Comparison of ENCODE assay signal across 22 mouse cellular contexts in genomic region chr19:57270711-57271110, GRCm38 (mm10). TPM values are rescaled to one million over a fixed set of nuclear protein-coding genes. Genes with fewer than 3 reads are reported as not detected.
DNase-seq lines count a peak whose midpoint lies in the region; ATAC-seq and TF ChIP-seq lines count a peak whose summit lies in the region.
"Had no signal": no experiment of that assay in that cellular context is flagged by ENCODE, and none has a peak within 500 bp of the region (broad histone marks: within the 10 kb centered on the region; RNA-seq: fewer than 3 reads in every experiment).

No protein-coding gene starts in this region.

- no peak for TF ChIP-seq POLR2A in heart, adult 2 months (IDR thresholded peaks at IDR 0.05; ENCODE audit: insufficient read depth, low read depth, low read length)

- peak overlapping the region; percentile 48 for H3K9ac ChIP-seq in heart, adult 2 months (ENCODE audit: low read depth, low read length)
- no peak overlapping the region for H3K9ac ChIP-seq in heart, embryonic 16.5 days (ENCODE audit: low read length)
- H3K9ac ChIP-seq in lung, postnatal 0 days (replicated peaks; ENCODE audit: low read depth) = no peak overlapping the region
- H3K9ac ChIP-seq: embryonic facial prominence, embryonic 13.5 days; forebrain, embryonic 12.5 days; hindbrain, embryonic 12.5 days had no signal

- 0 out of 2 replicates have a peak, but pooled peaks have one; percentile 13 for TF ChIP-seq EP300 in heart, adult 2 months (IDR thresholded peaks at IDR 0.05; ENCODE audit: insufficient read depth, low read depth, low read length)
- TF ChIP-seq EP300 in lung, postnatal 0 days (IDR thresholded peaks at IDR 0.05) = no peak

- H3K36me3 ChIP-seq in heart, adult 2 months (ENCODE audit: control insufficient read depth, insufficient read depth, low read length) = peaks cover 35% of the 10 kb centered on the region
- H3K36me3 ChIP-seq in heart, embryonic 16.5 days (ENCODE audit: control insufficient read depth, insufficient read depth) = no peaks in the 10 kb centered on the region
- H3K36me3 ChIP-seq in lung, postnatal 0 days (ENCODE audit: insufficient read depth, low read length) = no peaks in the 10 kb centered on the region
- H3K36me3 ChIP-seq: embryonic facial prominence, embryonic 13.5 days; forebrain, embryonic 12.5 days; hindbrain, embryonic 12.5 days had no signal

- no peaks in the 10 kb centered on the region for H3K9me3 ChIP-seq in heart, embryonic 16.5 days (replicated peaks; ENCODE audit: control insufficient read depth, low read length)
- no peaks in the 10 kb centered on the region for H3K9me3 ChIP-seq in lung, postnatal 0 days (ENCODE audit: low read length)
- H3K9me3 ChIP-seq: embryonic facial prominence, embryonic 13.5 days; forebrain, embryonic 12.5 days; hindbrain, embryonic 12.5 days had no signal

- H3K4me1 ChIP-seq in heart, adult 2 months (ENCODE audit: control insufficient read depth, insufficient read depth, low read length) = peaks cover 48% of the 10 kb centered on the region
- H3K4me1 ChIP-seq in heart, embryonic 16.5 days (ENCODE audit: control insufficient read depth, insufficient read depth, low read length) = peaks cover 61% of the 10 kb centered on the region
- peaks cover 8% of the 10 kb centered on the region; the same call in 1 of the 2 replicates for H3K4me1 ChIP-seq in lung, postnatal 0 days (ENCODE audit: insufficient read depth, low read depth, low read length)

- TF ChIP-seq CTCF in heart, adult 2 months (IDR thresholded peaks at IDR 0.05) = no peak
- no peak for TF ChIP-seq CTCF in lung, postnatal 0 days (IDR thresholded peaks at IDR 0.05)

- no peaks in the 10 kb centered on the region for H3K27me3 ChIP-seq in heart, adult 2 months (ENCODE audit: control insufficient read depth, insufficient read depth, low read length)
- H3K27me3 ChIP-seq in heart, embryonic 16.5 days (ENCODE audit: control insufficient read depth, insufficient read depth, low read length) = no peaks in the 10 kb centered on the region
- no peaks in the 10 kb centered on the region for H3K27me3 ChIP-seq in lung, postnatal 0 days (replicated peaks; ENCODE audit: insufficient read depth, low read length)
- H3K27me3 ChIP-seq: CH12.LX; embryonic facial prominence, embryonic 13.5 days; Patski had no signal

- no peak overlapping the region for H3K4me2 ChIP-seq in heart, embryonic 16.5 days (ENCODE audit: low read depth, low read length)
- H3K4me2 ChIP-seq in lung, postnatal 0 days (replicated peaks; ENCODE audit: low read depth, low read length) = no peak overlapping the region
- H3K4me2 ChIP-seq: embryonic facial prominence, embryonic 13.5 days; forebrain, embryonic 12.5 days; hindbrain, embryonic 12.5 days had no signal

- DNase-seq in heart, adult 2 months = no peak
- DNase-seq in heart, postnatal 10 days = no peak
- DNase-seq in heart, postnatal 25 days (ENCODE audit: low spot score) = no peak
- DNase-seq in lung, postnatal 0 days (ENCODE audit: low spot score) = peak; percentile 40
- DNase-seq in lung, postnatal 14 days = no peak
- DNase-seq: adrenal gland, postnatal 14 days; cerebellum, adult 18-20 months; cerebellum, adult 9-11 months; cerebellum, postnatal 36 days; gastrocnemius, postnatal 25 days; heart, postnatal 36 days had no signal

- H3K79me2 ChIP-seq in heart, adult 2 months (replicated peaks; ENCODE audit: control insufficient read depth, insufficient read depth, low read length) = peaks cover 4% of the 10 kb centered on the region; the same call in 1 of the 2 replicates

- H3K4me3 ChIP-seq in heart, adult 2 months = no peak overlapping the region
- H3K4me3 ChIP-seq in heart, embryonic 16.5 days (ENCODE audit: low read length) = no peak overlapping the region
- no peak overlapping the region for H3K4me3 ChIP-seq in lung, postnatal 0 days (ENCODE audit: low read depth, low read length)
- H3K4me3 ChIP-seq: embryonic facial prominence, embryonic 13.5 days; forebrain, embryonic 12.5 days; hindbrain, embryonic 12.5 days had no signal

- intact Hi-C loops in heart, adult 2 months (cut with DNase I) = no loop called here
- intact Hi-C loops in heart, postnatal 10 days (cut with DNase I) = loop anchor here (2.0 kb wide), 1 partner anchor 74 kb away; no protein-coding TSS in a partner anchor
- intact Hi-C loops in heart, postnatal 25 days (cut with DNase I) = no loop called here

- peak overlapping the region; percentile 91 for H3K27ac ChIP-seq in heart, adult 2 months
- peak overlapping the region; percentile 88 for H3K27ac ChIP-seq in heart, embryonic 16.5 days (ENCODE audit: low read length)
- no peak overlapping the region for H3K27ac ChIP-seq in lung, postnatal 0 days (ENCODE audit: low read length)
- H3K27ac ChIP-seq: embryonic facial prominence, embryonic 13.5 days; hindbrain, embryonic 12.5 days had no signal

- no peak for ATAC-seq in heart, embryonic 16.5 days (replicated peaks; ENCODE audit: extremely low read depth, insufficient read depth, low FRiP score)
- ATAC-seq in lung, postnatal 0 days = no peak
- ATAC-seq: activated CD4-positive, CD25-positive, alpha-beta regulatory T cell, adult 4 months; forebrain, embryonic 16.5 days; hindbrain, embryonic 16.5 days; inflammation-experienced regulatory T-cells, adult 6 months; intestine, postnatal 0 days; Patski had no signal

- 63% methylated on average over 6 of the region's 6 CpGs for WGBS in heart, adult 2 months
- WGBS in heart, embryonic 16.5 days = 68% methylated on average over 6 of the region's 6 CpGs
- 58% methylated on average over 6 of the region's 6 CpGs for WGBS in lung, postnatal 0 days

RNA-seq across cellular contexts. Expression of gene Ablim1, which starts 44.0 kb away (rescaled TPM):
- total RNA-seq in heart, adult 2 months (2021) = 100 to 1,000 TPM; 418 to 454 TPM
- polyA plus RNA-seq in heart, adult 2 months (2012; rRNA removed) = 101 and 165 TPM in 2 replicates
- total RNA-seq in heart, postnatal 10 days (2021) = 100 to 1,000 TPM; 397 to 585 TPM
- 72.6 and 76.3 TPM in 2 replicates for polyA plus RNA-seq in heart, embryonic 16.5 days (2015; fragmentation: Nextera tagmentation; extraction: Ambion mirVana)
- total RNA-seq in heart, postnatal 25 days (2021) = 100 to 1,000 TPM; 417 to 451 TPM
- polyA plus RNA-seq in lung, postnatal 0 days (2015; fragmentation: Nextera tagmentation; extraction: Ambion mirVana) = 50.1 and 50.7 TPM in 2 replicates
